Mouse (Mus musculus) heart, embryonic 14.5 days (tissue): Measurements from ENCODE around the gene Zbtb42. TPM values are rescaled to one million over a fixed set of nuclear protein-coding genes. Genes with fewer than 3 reads are reported as not detected.

Experiments
- ATAC-seq: fragments of 200-750 bp; cut with Nextera tagmentation; 2 replicates; pipeline ENCODE4 v1.8.0; 2017; ENCODE audit warnings: low read depth, moderate TSS enrichment; ENCODE audit not compliant: insufficient number of reproducible peaks, insufficient read depth, low FRiP score
- H3K27ac ChIP-seq, 2 experiments: fragments of 200-500 bp in 1 of 2; fragments of 300-500 bp in 1 of 2; sonication (generic) in 1 of 2; replicated peaks in 1 of 2; 2 replicates each; pipeline ENCODE4 v1.5.1; 2012 to 2014; ENCODE audit warnings: low read depth in 2 of 2, low read length in 2 of 2, control low read depth in 1 of 2, mild to moderate bottlenecking in 1 of 2, mixed read lengths in 1 of 2; ENCODE audit not compliant: control insufficient read depth in 1 of 2, insufficient read depth in 1 of 2
- H3K27me3 ChIP-seq: fragments of 300-500 bp; sonication (generic); 2 replicates; pipeline ENCODE4 v1.6.1; 2014; ENCODE audit warnings: mild to moderate bottlenecking, low read length, control low read depth; ENCODE audit not compliant: control insufficient read depth, insufficient read depth
- H3K36me3 ChIP-seq: fragments of 300-500 bp; sonication (generic); 2 replicates; pipeline ENCODE4 v1.6.1; 2014; ENCODE audit warnings: mild to moderate bottlenecking, control low read depth, low read length, mixed read lengths; ENCODE audit not compliant: control insufficient read depth, insufficient read depth
- H3K4me1 ChIP-seq, 2 experiments: fragments of 200-500 bp in 1 of 2; fragments of 300-500 bp in 1 of 2; sonication (generic) in 1 of 2; 2 replicates each; pipeline ENCODE4 v1.6.1; 2012 to 2014; ENCODE audit warnings: low read length in 2 of 2, control low read depth in 1 of 2, mixed read lengths in 1 of 2; ENCODE audit not compliant: control insufficient read depth in 2 of 2, insufficient read depth in 2 of 2
- H3K4me2 ChIP-seq: fragments of 300-500 bp; sonication (generic); 2 replicates; pipeline ENCODE4 v1.6.1; 2014; ENCODE audit warnings: mild to moderate bottlenecking, low read length
- H3K4me3 ChIP-seq, 2 experiments: fragments of 200-500 bp in 1 of 2; fragments of 300-500 bp in 1 of 2; sonication (generic) in 1 of 2; 2 replicates each; pipeline ENCODE4 v1.5.1; 2012 to 2014; ENCODE audit warnings: low read length in 2 of 2, mild to moderate bottlenecking in 2 of 2, control low read depth in 1 of 2, low read depth in 1 of 2, moderate library complexity in 1 of 2; ENCODE audit not compliant: control insufficient read depth in 1 of 2, insufficient read depth in 1 of 2
- H3K9ac ChIP-seq: fragments of 300-500 bp; sonication (generic); 2 replicates; pipeline ENCODE4 v1.6.1; 2014; ENCODE audit warnings: mild to moderate bottlenecking, low read length
- H3K9me3 ChIP-seq: fragments of 300-500 bp; sonication (generic); 2 replicates; pipeline ENCODE4 v1.6.1; 2016; ENCODE audit warnings: low read length, control low read depth; ENCODE audit not compliant: control insufficient read depth
- WGBS: fragments of 180-500 bp; shearing (Covaris S2); extraction: QIAGEN DNeasy Blood & Tissue Kit; methylation state at CpG from one replicate; pipeline ENCODE4 v1.1.7; 2014; 5-methylcytosine and 5-hydroxymethylcytosine counted together
- polyA plus RNA-seq: library from polyadenylated mRNA; unstranded; fragments of >200 nt; fragmentation: Nextera tagmentation; extraction: Ambion mirVana; gene quantifications from 2 replicates; pipeline ENCODE4 v1.2.1, GENCODE M21; 2014

The Zbtb42 gene
- polyA plus RNA-seq, 1 experiment from 2014 or later = 6.7 TPM

DNA sequence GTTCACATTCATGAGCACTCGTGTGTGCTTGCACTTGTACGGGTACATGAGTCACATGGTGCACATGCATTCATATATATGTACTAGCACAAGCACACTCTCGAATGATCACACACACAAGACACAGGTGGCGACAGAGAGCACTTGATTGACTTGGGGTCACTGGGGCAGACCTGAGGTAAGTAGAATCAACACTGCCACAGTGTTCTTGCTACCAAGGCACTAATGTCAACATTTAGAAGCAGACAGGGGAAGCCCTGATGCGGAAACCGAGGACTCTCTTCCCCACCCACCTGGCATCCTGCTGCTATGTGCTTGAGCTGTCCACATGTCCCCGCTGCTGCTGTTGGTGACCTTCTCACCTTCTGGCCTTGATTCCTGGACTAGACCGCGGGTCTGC lies 44.9 kb upstream of the Zbtb42 start:
- no peak for ATAC-seq
- H3K27ac ChIP-seq = no peak overlapping the region
- 66% methylated on average over 9 of the region's 9 CpGs for WGBS
- H3K27me3 ChIP-seq = no peaks in the 10 kb centered on the region
- no peak overlapping the region for H3K9ac ChIP-seq
- peaks cover 45% of the 10 kb centered on the region for H3K36me3 ChIP-seq
- no peaks in the 10 kb centered on the region for H3K9me3 ChIP-seq
- peaks cover 16% of the 10 kb centered on the region in 2 experiments for H3K4me1 ChIP-seq
- H3K4me2 ChIP-seq = no peak overlapping the region
- H3K4me3 ChIP-seq = no peak overlapping the region

DNA sequence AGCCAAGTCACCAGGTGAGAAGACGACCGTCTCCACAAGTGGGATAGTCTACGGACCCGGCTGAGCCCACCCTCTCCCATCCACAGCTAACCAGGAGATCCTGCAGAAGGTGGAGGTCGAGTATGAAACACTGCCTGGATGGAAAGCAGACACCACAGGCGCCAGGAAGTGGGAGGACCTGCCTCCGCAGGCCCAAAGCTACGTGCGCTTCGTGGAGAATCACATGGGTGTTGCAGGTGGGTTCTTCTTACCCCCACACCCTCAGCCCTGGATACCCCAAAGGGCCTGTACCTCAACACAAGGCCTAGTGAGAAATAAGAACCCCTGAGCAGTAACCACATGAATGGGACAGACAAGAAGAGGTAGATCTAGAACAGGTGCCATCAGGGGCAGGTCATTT lies 39.1 kb upstream of the Zbtb42 start:
- no peak for ATAC-seq
- H3K4me2 ChIP-seq = no peak overlapping the region
- peaks cover 2 to 4% of the 10 kb centered on the region in 2 experiments; a peak in 2 of 4 replicates for H3K4me1 ChIP-seq
- peaks cover 44% of the 10 kb centered on the region for H3K36me3 ChIP-seq
- no peak overlapping the region for H3K4me3 ChIP-seq
- H3K27ac ChIP-seq = no peak overlapping the region
- no peak overlapping the region for H3K9ac ChIP-seq
- 82% methylated on average over 10 of the region's 10 CpGs for WGBS
- no peaks in the 10 kb centered on the region for H3K9me3 ChIP-seq
- H3K27me3 ChIP-seq = no peaks in the 10 kb centered on the region

- Histone ChIP-seq H3K4me3 (no peak overlapping the region), H3K9me3 (no peaks in the 10 kb centered on the region), H3K36me3 (peaks cover 38% of the 10 kb centered on the region), H3K27ac (no peak overlapping the region), H3K4me1 (peaks cover 10 to 21% of the 10 kb centered on the region in 2 experiments), H3K27me3 (no peaks in the 10 kb centered on the region), H3K9ac (no peak overlapping the region), H3K4me2 (no peak overlapping the region)
- WGBS = 81% methylated on average over 6 of the region's 6 CpGs
- ATAC-seq = no peak
Measured at GRCm38 (mm10) chr12:112643126-112643525, 35.5 kb upstream of the Zbtb42 start.

DNA sequence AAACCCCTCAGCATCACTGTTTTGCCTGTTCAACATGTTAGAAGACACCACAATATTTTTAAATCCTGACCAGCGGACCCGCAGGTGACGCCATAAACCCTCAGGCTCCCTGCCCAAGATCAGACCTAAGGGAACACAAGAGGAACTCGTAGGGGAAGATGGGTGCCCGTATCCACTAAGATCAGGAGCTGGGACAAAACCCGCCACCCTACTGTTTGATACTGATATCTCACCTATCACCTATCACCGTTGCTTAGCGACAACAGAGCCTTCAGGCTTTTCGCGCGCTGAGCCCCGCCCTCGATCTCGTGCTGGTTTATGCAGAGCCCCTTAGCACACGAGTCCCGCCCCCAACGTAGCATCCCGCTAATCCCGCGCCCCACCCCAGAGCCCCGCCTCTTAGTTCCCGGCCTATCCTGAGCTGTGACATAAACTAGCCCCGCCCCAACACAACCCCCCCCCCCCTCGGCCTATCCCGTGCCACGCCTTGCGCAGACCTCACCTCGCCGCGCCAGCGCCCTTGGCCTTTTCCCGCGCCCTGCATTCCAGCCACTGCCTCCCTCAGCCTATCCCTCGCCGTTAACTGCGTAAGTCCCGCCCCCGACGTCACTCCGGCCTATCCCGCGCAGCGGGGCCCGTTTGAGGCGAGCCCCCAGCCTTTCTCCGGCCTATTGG lies 34.3 kb upstream of the Zbtb42 start, which contains the start of gene Siva1:
Siva1 (plus strand) TSS at position 500 of the 675 bp plus-strand sequence.
- H3K27me3 ChIP-seq = no peaks in the 10 kb centered on the region
- H3K9me3 ChIP-seq = no peaks in the 10 kb centered on the region
- peak within 1 kb of the TSS; percentile 92 for H3K4me2 ChIP-seq
- 1% methylated on average over 46 of the region's 46 CpGs for WGBS
- peak; percentile 97 for ATAC-seq
- H3K4me3 ChIP-seq = peak within 1 kb of the TSS; percentile 68 to 82
- peaks cover 38% of the 10 kb centered on the region for H3K36me3 ChIP-seq
- peak within 1 kb of the TSS; percentile 83 to 89 for H3K27ac ChIP-seq
- peak within 1 kb of the TSS; percentile 87 for H3K9ac ChIP-seq
- peaks cover 10 to 21% of the 10 kb centered on the region in 2 experiments for H3K4me1 ChIP-seq

- no peak for ATAC-seq
Measured at GRCm38 (mm10) chr12:112644855-112645506, 33.6 kb upstream of the Zbtb42 start.

DNA sequence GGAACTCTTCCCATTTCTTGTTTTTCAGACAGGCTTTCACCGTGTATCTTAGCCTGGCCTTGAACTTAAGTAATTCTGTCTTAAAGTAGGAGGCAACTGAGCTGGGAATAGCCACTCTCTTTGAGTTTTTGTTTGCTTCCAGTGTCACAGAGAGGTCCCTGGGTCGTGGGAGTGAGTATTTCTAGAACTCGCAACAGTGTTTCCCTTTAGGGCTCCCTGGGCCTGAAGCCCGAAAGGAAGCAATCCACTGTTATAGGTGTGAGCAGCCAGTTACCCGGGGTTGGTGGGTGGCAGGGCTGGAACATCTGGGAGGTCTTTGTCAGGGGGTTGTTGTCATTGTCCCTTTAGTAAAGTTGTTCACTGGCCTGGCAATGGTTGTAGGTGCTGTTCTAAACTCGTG lies 32.5 kb upstream of the Zbtb42 start:
- peak overlapping the region in 1 of 2 experiments; percentile 68; a peak in 2 of 4 replicates for H3K4me3 ChIP-seq
- no peaks in the 10 kb centered on the region for H3K9me3 ChIP-seq
- H3K9ac ChIP-seq = peak overlapping the region; percentile 87
- peaks cover 10 to 21% of the 10 kb centered on the region in 2 experiments for H3K4me1 ChIP-seq
- no peak overlapping the region for H3K27ac ChIP-seq
- H3K27me3 ChIP-seq = no peaks in the 10 kb centered on the region
- ATAC-seq = no peak
- WGBS = 58% methylated on average over 6 of the region's 6 CpGs
- H3K4me2 ChIP-seq = peak overlapping the region; percentile 92
- peaks cover 40% of the 10 kb centered on the region for H3K36me3 ChIP-seq

More at GRCm38 (mm10) chr12:112644855-112645506, 33.6 kb upstream of the Zbtb42 start:
- Histone ChIP-seq H3K9ac (peak overlapping the region; percentile 87), H3K36me3 (peaks cover 35% of the 10 kb centered on the region), H3K4me1 (peaks cover 10 to 21% of the 10 kb centered on the region in 2 experiments), H3K27ac (peak overlapping the region; percentile 83 to 89), H3K27me3 (no peaks in the 10 kb centered on the region), H3K9me3 (no peaks in the 10 kb centered on the region), H3K4me3 (peak overlapping the region; percentile 68 to 82), H3K4me2 (peak overlapping the region; percentile 92)
- under 1% methylated on average over 75 of the region's 75 CpGs for WGBS

- Histone ChIP-seq H3K4me3 (no peak overlapping the region), H3K27me3 (no peaks in the 10 kb centered on the region), H3K27ac (no peak overlapping the region), H3K4me2 (no peak overlapping the region), H3K9me3 (no peaks in the 10 kb centered on the region), H3K36me3 (peaks cover 58% of the 10 kb centered on the region), H3K4me1 (peaks cover 10 to 21% of the 10 kb centered on the region in 2 experiments), H3K9ac (no peak overlapping the region)
- no peak for ATAC-seq
- 93% methylated on average over 5 of the region's 5 CpGs for WGBS
Measured at GRCm38 (mm10) chr12:112648081-112648480, 30.5 kb upstream of the Zbtb42 start.
